Mouse (Mus musculus) limb, embryonic 13.5 days (tissue): Measurements from ENCODE around the gene Akap8. TPM values are rescaled to one million over a fixed set of nuclear protein-coding genes. Genes with fewer than 3 reads are reported as not detected.

Experiments used
- ATAC-seq: fragments of 200-750 bp; cut with Nextera tagmentation; 2 replicates; pipeline ENCODE4 v1.8.0; 2017; ENCODE audit warnings: low read depth, moderate number of reproducible peaks, moderate TSS enrichment; ENCODE audit not compliant: low FRiP score
- H3K27ac ChIP-seq: fragments of 300-500 bp; sonication (generic); 2 replicates; pipeline ENCODE4 v1.5.1; 2015; ENCODE audit warnings: inconsistent platforms, mild to moderate bottlenecking, moderate library complexity
- H3K27me3 ChIP-seq: fragments of 300-500 bp; sonication (generic); 2 replicates; pipeline ENCODE4 v1.6.1; 2015; ENCODE audit warnings: mild to moderate bottlenecking, inconsistent platforms
- H3K36me3 ChIP-seq: fragments of 300-500 bp; sonication (generic); 2 replicates; pipeline ENCODE4 v1.6.1; 2015; ENCODE audit warnings: inconsistent platforms, mild to moderate bottlenecking, moderate library complexity
- H3K4me1 ChIP-seq: fragments of 300-500 bp; sonication (generic); 2 replicates; pipeline ENCODE4 v1.6.1; 2015; ENCODE audit warnings: inconsistent platforms
- H3K4me2 ChIP-seq: fragments of 300-500 bp; sonication (generic); replicated peaks from 2 replicates; pipeline ENCODE4 v1.6.1; 2015; ENCODE audit warnings: inconsistent platforms, mild to moderate bottlenecking, moderate library complexity
- H3K4me3 ChIP-seq: fragments of 300-500 bp; sonication (generic); 2 replicates; pipeline ENCODE4 v1.5.1; 2015; ENCODE audit warnings: moderate library complexity, mild to moderate bottlenecking, inconsistent platforms
- H3K9ac ChIP-seq: fragments of 300-500 bp; sonication (generic); 2 replicates; pipeline ENCODE4 v1.6.1; 2015; ENCODE audit warnings: mild to moderate bottlenecking, inconsistent platforms
- H3K9me3 ChIP-seq: fragments of 300-500 bp; sonication (generic); 2 replicates; pipeline ENCODE4 v1.6.1; 2016; ENCODE audit warnings: inconsistent platforms
- WGBS: fragments of 180-500 bp; shearing (Covaris S2); methylation state at CpG from one replicate; pipeline ENCODE4 v1.1.7; 2015; 5-methylcytosine and 5-hydroxymethylcytosine counted together
- polyA plus RNA-seq: library from polyadenylated mRNA; unstranded; fragments of >200 nt; fragmentation: Nextera tagmentation; extraction: Ambion mirVana; gene quantifications from 2 replicates; pipeline ENCODE4 v1.2.1, GENCODE M21; 2015

Gene Akap8
- polyA plus RNA-seq, 1 experiment from 2014 or later = 123 TPM

DNA sequence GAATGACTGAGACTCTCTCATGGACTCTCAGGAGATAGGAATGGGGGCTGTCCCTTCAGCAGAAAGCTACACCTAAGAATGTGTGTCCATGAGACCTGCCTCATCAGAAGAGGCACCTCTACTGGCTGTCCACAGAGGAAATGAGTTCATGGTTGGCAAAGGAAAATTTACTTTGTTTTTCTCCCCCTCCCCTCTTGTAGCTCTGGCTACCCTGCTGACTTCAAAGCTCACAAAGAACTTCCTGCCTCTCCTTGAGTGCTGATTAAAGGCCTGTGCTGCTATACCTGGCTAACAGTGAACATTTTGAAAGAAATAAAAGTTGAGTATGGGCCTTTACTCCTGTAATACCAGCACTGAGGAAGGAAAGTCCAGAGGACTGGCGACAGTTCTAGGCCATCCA lies 20.1 kb upstream of the Akap8 start:
- H3K4me2 ChIP-seq = no peak overlapping the region
- WGBS = 83% methylated on average over 1 of the region's 1 CpGs
- no peaks in the 10 kb centered on the region for H3K9me3 ChIP-seq
- H3K9ac ChIP-seq = no peak overlapping the region
- H3K36me3 ChIP-seq = peaks cover 64% of the 10 kb centered on the region
- H3K27ac ChIP-seq = no peak overlapping the region
- no peak overlapping the region for H3K4me3 ChIP-seq
- ATAC-seq = no peak
- H3K4me1 ChIP-seq = no peaks in the 10 kb centered on the region
- H3K27me3 ChIP-seq = no peaks in the 10 kb centered on the region

DNA sequence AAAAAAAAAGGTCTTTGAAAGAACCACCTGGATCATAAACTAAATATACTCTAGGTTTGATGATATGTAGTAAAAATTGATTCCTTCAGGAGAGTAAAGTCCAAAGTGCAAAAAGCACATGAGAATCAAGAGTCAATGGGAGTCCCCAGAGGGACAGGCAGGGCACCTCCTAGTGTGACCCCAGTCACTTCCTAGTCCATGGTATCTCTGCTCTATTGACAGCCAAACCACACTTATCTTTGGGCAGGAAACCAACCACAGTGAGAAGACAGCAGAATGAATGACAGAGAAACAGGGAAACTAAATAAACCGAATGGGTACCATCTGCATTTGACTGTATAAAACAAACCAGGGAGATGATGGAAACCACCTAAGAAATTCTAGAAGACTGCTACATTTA lies 19.1 kb upstream of the Akap8 start:
- Histone ChIP-seq H3K27ac (no peak overlapping the region), H3K9ac (no peak overlapping the region), H3K36me3 (peaks cover 73% of the 10 kb centered on the region), H3K4me2 (no peak overlapping the region), H3K9me3 (no peaks in the 10 kb centered on the region), H3K4me1 (no peaks in the 10 kb centered on the region), H3K4me3 (no peak overlapping the region), H3K27me3 (no peaks in the 10 kb centered on the region)
- no peak for ATAC-seq
- 92% methylated on average over 1 of the region's 1 CpGs for WGBS

DNA sequence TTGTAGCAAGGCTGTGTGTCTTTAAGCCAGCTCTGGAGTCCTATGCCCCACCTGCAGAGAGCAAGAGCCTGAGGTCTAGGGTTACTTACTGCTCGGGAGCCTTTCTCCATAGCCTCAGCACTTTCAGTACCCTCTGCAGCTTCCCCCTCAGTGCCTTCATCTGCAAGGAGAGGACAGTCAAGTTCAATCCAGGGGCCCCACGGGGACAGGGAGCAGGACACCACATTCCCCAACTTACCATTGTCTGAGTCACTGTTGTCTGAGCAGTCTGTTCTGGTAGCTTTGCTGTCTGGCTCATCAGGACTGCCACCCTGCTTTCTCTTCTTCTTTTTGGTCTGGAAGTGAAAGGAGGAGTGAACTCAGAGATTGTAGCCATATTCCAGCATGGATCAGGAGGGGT lies 14.8 kb upstream of the Akap8 start:
- Histone ChIP-seq H3K4me2 (no peak overlapping the region), H3K4me3 (no peak overlapping the region), H3K36me3 (peaks cover 86% of the 10 kb centered on the region), H3K9ac (no peak overlapping the region), H3K27me3 (no peaks in the 10 kb centered on the region), H3K4me1 (no peaks in the 10 kb centered on the region), H3K9me3 (no peaks in the 10 kb centered on the region), H3K27ac (no peak overlapping the region)
- 77% methylated on average over 2 of the region's 2 CpGs for WGBS
- ATAC-seq = no peak

DNA sequence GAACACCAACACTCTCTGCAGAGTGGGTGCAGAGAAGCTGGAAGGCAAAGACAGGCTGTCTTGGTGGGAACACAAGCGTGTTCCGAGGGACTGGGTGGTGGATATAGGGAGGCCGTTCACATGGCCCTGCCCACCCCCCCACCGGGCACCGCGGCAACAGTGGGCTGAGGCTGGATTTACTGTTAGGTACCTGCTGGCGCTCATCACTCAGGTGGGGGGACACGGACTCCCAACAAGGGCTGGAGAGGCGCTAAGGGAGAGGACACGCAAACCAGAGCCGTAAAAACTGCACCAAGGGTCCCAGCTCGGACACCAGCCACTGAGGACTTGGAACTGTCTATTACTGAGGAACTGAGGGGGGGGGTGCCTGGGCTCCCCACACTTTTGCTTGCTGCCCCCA lies 13.9 kb upstream of the Akap8 start:
- Histone ChIP-seq H3K9me3 (no peaks in the 10 kb centered on the region), H3K4me3 (no peak overlapping the region), H3K36me3 (peaks cover 94% of the 10 kb centered on the region), H3K4me2 (no peak overlapping the region), H3K9ac (no peak overlapping the region), H3K27ac (no peak overlapping the region), H3K27me3 (no peaks in the 10 kb centered on the region), H3K4me1 (no peaks in the 10 kb centered on the region)
- no peak for ATAC-seq
- WGBS = 97% methylated on average over 12 of the region's 12 CpGs

DNA sequence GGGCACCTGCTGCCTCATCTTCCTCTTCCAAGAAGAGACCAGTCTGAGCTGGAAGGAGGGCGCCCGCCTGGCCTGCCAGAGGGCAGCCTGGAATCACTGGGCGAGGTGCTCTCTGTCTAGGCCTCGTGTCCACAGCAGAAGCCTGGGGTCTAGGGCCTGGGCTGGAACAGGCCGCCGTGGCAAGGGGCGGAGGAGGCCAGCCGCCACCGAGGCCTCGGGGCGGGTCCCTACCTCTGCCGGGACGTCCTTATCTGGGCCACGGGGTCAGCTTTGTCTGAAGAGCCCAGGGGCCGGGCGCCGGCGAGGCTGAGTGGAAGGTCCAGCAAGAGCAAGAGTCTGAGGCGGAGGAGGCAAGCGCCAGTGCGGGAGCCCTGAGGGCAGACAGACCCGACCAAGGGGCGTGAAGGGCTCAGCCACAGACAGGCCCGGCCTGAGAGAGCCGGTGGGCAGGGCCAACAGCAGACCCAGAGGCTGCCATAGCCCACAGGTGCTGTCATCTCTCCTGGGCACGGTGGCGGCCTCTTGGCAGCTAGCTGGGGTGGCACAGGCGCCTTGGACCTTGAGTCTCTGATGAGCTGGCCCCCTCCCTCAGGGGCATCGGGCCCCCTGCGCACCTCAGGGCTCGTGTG lies 12.8 kb upstream of the Akap8 start:
- Histone ChIP-seq H3K9ac (no peak overlapping the region), H3K27ac (no peak overlapping the region), H3K4me2 (no peak overlapping the region), H3K4me3 (no peak overlapping the region), H3K27me3 (no peaks in the 10 kb centered on the region), H3K9me3 (no peaks in the 10 kb centered on the region), H3K4me1 (no peaks in the 10 kb centered on the region), H3K36me3 (peaks cover 95% of the 10 kb centered on the region)
- ATAC-seq = no peak
- 89% methylated on average over 31 of the region's 31 CpGs for WGBS

DNA sequence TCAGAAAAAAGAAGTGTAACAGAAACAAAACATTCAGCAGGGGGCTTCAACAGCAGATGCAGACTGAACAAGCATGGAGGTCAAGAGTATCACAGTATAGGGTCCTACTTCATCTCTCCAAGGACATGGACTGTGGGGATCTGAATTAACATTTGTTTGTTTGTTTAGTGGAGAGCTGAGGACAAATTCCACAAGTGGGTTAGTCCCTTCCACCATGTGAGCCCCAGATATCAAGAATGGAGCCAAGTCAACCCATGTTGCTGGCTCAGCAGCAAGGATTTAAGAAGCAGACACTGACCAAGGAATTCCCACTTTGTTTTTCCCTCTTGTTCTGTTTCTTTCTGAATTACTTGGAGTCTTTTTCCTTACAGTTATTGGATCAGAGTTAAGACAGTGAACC lies 6.5 kb upstream of the Akap8 start:
- no peaks in the 10 kb centered on the region for H3K4me1 ChIP-seq
- no peaks in the 10 kb centered on the region for H3K9me3 ChIP-seq
- no peak overlapping the region for H3K9ac ChIP-seq
- no peak for ATAC-seq
- H3K4me3 ChIP-seq = no peak overlapping the region
- H3K4me2 ChIP-seq = no peak overlapping the region
- no peaks in the 10 kb centered on the region for H3K27me3 ChIP-seq
- peaks cover 85% of the 10 kb centered on the region for H3K36me3 ChIP-seq
- H3K27ac ChIP-seq = no peak overlapping the region

DNA sequence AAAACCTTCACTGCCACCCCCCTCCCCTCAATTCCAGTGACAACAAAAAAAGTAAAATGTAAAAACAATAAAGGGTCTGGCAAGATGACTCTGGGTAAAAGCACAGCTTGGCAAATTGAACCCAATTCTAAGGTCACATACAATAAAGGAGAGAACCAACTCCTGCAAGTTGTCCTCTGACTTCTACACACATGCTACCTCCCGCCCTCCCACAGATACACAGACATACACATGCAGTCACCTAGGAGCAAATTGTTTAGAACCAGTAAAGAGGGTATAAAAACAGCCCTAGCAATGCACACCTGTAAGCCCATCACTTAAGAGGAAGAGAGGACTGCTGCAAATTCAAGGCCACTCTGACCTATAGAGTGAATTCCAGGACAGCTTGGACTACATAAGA lies 1.8 kb upstream of the Akap8 start:
- H3K9ac ChIP-seq = no peak overlapping the region
- no peaks in the 10 kb centered on the region for H3K27me3 ChIP-seq
- H3K36me3 ChIP-seq = peaks cover 44% of the 10 kb centered on the region
- no peak overlapping the region for H3K4me2 ChIP-seq
- WGBS = 91% methylated on average over 1 of the region's 1 CpGs
- no peak overlapping the region for H3K27ac ChIP-seq
- peaks cover 23% of the 10 kb centered on the region for H3K4me1 ChIP-seq
- no peak overlapping the region for H3K4me3 ChIP-seq
- no peaks in the 10 kb centered on the region for H3K9me3 ChIP-seq
- ATAC-seq = no peak

DNA sequence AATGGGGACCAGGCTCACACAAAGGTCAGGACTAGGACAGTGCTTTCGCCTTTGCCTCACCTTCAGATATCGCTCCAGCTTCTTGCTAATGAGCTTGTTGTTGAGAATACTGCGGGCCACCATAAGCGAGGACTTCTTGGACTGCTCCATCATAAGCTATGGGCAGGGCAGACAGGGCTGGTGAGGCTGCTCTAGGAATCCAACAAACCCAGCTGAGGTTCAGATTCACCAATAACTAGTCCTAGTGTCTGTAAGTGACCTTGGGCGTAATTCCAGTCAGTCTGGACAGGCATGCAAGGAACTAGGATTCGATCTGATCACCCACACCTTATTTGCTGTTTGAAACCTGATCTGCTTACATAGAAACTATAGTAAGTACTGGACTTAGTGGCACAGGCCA lies 798 bp upstream of the Akap8 start:
- no peaks in the 10 kb centered on the region for H3K9me3 ChIP-seq
- no peak for ATAC-seq
- H3K4me3 ChIP-seq = peak overlapping the region; percentile 87
- peak overlapping the region; percentile 94 for H3K9ac ChIP-seq
- WGBS = 15% methylated on average over 6 of the region's 6 CpGs
- H3K4me1 ChIP-seq = peaks cover 23% of the 10 kb centered on the region
- H3K27me3 ChIP-seq = no peaks in the 10 kb centered on the region
- peaks cover 45% of the 10 kb centered on the region for H3K36me3 ChIP-seq
- H3K27ac ChIP-seq = peak overlapping the region; percentile 85
- H3K4me2 ChIP-seq = peak overlapping the region; percentile 92

DNA sequence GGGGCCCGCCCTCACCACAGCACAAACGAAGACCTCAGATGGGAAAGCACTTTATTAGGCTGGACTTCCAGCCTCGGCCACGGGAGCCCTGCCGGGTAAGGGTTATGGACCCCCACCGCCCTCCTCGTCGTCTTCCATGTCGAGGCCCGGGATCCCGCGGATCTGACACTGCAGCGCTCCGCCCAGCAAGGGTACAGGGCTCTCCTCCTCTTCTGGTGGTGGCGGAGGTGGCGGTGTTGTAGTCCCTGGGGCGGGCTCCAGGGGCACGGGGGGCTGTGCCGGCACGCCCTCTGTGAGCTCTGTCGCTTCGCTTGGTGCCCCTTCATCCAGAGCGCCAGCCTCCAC lies 324 bp upstream of the Akap8 start:
- Histone ChIP-seq H3K4me3 (peak overlapping the region; percentile 87), H3K27me3 (no peaks in the 10 kb centered on the region), H3K9ac (peak overlapping the region; percentile 94), H3K4me1 (peaks cover 23% of the 10 kb centered on the region), H3K27ac (peak overlapping the region; percentile 85), H3K36me3 (peaks cover 45% of the 10 kb centered on the region), H3K4me2 (peak overlapping the region; percentile 92), H3K9me3 (no peaks in the 10 kb centered on the region)
- ATAC-seq = peak; percentile 75
- 0% methylated on average over 23 of the region's 23 CpGs for WGBS

DNA sequence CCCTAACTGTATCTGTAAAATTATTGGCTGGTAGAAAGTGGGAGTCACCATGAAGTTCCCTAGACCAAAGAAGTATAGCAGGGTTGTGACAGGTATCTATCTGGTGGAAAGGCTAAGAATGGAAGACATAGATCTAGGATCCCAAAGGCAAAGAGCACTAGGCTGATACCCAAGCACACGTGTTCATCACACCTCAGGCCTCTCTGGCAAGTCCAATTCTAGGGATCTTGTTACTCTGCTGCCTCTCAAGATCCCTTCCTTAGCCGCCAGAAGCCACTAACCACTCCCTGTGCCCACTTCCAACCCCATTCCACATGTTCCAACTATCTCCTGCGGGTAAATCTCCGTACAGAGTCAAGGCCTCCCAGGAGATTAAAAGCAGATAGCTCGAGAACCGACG lies 1.1 kb downstream of the Akap8 start:
- WGBS = under 1% methylated on average over 7 of the region's 7 CpGs

DNA sequence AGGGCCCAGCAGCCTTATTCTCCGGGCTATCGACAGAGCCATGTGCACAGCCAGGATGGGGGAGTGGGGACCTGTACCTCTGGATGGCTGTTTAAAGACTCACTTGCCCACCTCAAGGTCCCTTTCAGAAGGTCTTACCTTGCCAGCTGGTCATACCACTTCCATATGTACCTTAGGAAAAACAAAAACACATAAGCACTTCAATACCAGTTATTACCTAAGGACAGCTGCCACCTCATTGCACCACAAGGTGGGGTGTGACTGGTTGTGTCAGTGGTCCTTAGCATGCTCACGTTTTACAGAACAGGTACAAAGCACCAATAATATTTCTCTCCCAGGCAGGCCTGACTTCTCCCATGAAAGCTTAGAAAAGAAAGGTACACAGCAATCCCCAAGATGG lies 3.3 kb downstream of the Akap8 start:
- H3K27ac ChIP-seq = no peak overlapping the region
- no peaks in the 10 kb centered on the region for H3K9me3 ChIP-seq
- peaks cover 54% of the 10 kb centered on the region for H3K36me3 ChIP-seq
- 83% methylated on average over 3 of the region's 3 CpGs for WGBS
- no peak overlapping the region for H3K9ac ChIP-seq
- H3K27me3 ChIP-seq = no peaks in the 10 kb centered on the region
- H3K4me1 ChIP-seq = peaks cover 23% of the 10 kb centered on the region
- H3K4me2 ChIP-seq = no peak overlapping the region
- H3K4me3 ChIP-seq = no peak overlapping the region
- no peak for ATAC-seq

More for the DNA sequence above, 1.1 kb downstream of the Akap8 start:
- Histone ChIP-seq H3K27ac (peak overlapping the region; percentile 95; the same call in 1 of the 2 replicates), H3K4me1 (peaks cover 23% of the 10 kb centered on the region), H3K4me2 (peak overlapping the region; percentile 92), H3K36me3 (peaks cover 47% of the 10 kb centered on the region), H3K4me3 (peak overlapping the region; percentile 87), H3K27me3 (no peaks in the 10 kb centered on the region), H3K9me3 (no peaks in the 10 kb centered on the region), H3K9ac (peak overlapping the region; percentile 94)
- ATAC-seq = no peak

DNA sequence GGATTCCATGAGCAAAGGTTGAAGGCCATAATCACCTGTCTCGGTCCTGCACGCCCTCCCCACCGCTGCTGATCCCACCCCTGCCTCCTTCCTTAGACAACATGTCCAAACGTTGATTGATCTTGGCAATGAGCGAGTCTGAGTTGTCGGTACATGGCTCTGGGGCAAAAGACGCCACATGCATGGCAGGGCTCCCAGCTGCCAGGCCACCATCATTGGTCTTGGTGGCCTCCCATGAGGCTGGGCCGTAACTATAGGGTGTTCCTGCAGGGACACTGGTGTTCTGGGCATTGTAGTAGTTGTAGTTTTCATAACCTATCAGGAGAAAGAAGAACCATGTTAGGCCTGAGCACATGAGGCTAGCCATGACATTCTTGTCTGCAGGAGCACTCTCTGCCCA lies 4.0 kb downstream of the Akap8 start:
- Histone ChIP-seq H3K27me3 (no peaks in the 10 kb centered on the region), H3K4me1 (peaks cover 20% of the 10 kb centered on the region), H3K27ac (no peak overlapping the region), H3K9ac (no peak overlapping the region), H3K4me3 (no peak overlapping the region), H3K4me2 (no peak overlapping the region), H3K36me3 (peaks cover 61% of the 10 kb centered on the region), H3K9me3 (no peaks in the 10 kb centered on the region)
- ATAC-seq = no peak
- 97% methylated on average over 8 of the region's 8 CpGs for WGBS

DNA sequence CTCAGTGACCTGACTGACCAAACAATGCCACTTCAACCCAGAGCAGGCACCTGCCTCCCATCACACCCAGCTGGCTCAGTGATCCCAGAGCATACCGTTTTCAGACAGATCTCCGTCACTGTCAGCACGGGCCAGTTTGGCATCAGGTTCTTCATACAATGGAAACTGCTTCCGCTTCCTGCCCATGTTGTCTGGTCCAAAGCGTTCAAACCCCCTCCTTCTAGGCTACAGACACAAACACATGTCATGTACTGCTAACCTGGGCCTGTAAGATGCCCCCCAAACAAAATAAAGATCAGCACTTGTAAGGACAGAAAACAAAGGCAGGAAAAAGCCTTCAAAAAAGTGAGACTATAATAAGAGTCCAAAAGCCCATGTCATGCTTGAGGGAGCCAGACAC lies 5.5 kb downstream of the Akap8 start:
- Histone ChIP-seq H3K4me1 (peaks cover 15% of the 10 kb centered on the region), H3K9me3 (no peaks in the 10 kb centered on the region)
- 95% methylated on average over 5 of the region's 5 CpGs for WGBS

More for the DNA sequence above, 5.5 kb downstream of the Akap8 start:
- H3K4me2 ChIP-seq = no peak overlapping the region
- H3K9ac ChIP-seq = no peak overlapping the region
- H3K27ac ChIP-seq = no peak overlapping the region
- no peak for ATAC-seq
- H3K27me3 ChIP-seq = no peaks in the 10 kb centered on the region
- peaks cover 75% of the 10 kb centered on the region for H3K36me3 ChIP-seq
- no peak overlapping the region for H3K4me3 ChIP-seq
